Mouse (Mus musculus): ENCODE data around the gene Sftpd. TPM values are rescaled to one million over a fixed set of nuclear protein-coding genes. Genes with fewer than 3 reads are reported as not detected.

Gene Sftpd
- 1 to 10 TPM in 1 of 2 experiments, under 1 TPM in 1; 0.12 to 1.0 TPM for polyA plus RNA-seq (2017; shearing (Covaris generic))

DNA sequence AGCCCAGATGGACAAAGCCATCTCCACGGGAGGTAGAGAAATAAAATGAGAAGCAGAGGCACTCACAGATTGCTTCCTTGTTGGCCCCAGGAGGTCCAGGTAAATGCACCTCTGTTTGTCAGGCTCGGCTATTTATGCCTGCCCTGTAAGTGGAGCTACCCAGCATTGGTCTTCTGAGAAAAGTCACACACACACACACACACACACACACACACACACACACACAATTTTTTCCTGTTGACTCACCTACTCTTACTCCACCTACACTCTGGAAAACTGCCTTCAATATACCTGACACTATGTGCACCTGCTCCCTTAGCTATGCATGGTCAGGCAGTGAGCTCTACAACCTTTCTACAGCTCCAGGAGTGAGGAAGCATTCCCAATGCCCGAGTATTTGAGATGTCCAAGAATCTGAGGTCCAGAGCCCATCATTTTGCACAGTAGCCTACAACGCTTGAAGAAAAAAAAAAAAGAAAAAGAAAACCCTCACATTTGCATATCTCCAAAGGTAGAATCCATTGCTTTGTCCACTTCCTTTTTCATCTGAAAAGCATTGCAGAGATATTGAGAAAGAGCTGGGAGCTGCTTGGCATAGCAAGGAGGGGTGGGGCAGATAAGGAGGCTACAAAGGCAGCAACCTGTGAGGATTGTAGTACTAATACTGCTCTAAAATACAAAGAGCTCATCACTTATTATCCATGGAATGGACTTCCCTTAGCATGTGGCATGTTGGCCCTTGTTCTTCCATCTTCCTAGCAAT lies at the start of gene Sftpd:
TSS of gene Sftpd (minus strand) at position 91 of the 763 bp plus-strand sequence.

DNA sequence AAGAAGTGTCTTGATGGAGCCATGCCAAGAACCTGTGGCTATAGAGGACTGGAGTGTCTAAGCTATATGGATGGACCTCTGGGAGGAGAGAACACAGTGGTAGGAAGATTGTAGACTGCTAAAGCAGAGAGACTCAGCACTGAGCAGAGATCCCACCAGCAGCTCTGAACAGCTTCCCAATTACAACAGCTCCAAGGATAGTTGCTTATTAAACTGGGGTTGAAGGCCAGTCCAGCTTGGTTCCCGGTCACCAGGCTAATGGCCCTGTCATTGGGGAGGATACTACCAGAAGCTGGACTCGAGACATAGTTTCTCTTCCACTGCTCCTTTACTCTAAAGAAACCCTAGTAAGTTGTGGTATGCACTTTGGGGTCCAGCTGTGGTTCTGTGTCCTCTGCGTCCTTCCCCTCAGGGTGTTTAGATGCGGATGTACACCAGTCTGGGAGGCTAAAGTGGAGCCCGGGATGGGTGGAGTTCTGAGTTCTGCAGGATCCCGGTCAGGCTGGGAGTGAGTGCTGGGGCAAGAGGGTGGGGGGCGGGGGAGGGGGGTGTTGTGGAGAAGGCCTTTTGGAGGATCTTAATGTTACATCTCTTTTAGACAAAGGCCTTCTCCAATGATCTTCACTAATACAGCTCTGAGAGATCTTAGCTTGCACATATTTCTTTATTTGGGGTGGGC lies 33.6 kb downstream of the Sftpd start, which contains the start of gene Mbl1:
TSS of gene Mbl1 (plus strand) at position 239 of the 679 bp plus-strand sequence.

DNA sequence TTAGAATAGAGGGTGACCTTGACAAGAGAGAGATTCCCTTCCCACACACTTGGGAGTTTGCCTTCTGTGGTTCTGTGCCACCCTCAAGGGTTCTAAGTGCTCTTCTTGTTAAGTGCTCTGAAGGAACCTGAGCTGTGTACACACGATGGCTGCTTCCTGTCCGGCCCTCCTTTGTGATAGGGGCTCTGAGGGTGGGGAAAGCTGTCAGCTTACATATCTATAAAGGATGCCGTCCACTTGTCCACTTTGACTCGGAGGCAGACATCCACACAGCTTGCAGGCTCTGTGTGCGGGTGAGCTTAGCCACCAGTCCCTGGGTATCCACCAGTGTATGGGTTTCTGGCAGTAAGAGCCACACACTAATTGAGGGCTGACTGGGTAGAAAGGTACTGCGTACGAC lies 53.4 kb downstream of the Sftpd start, which contains the start of gene Sftpa1:
TSS of gene Sftpa1 (plus strand) at position 243 of the 400 bp plus-strand sequence.

Other genes with a start within 250 kb of the Sftpd start
- 100 to 1,000 TPM in 1 of 2 experiments, 10 to 100 TPM in 1; 89.5 to 179 TPM for gene Tspan14, start 218.3 kb downstream of the Sftpd start, polyA plus RNA-seq (2017; shearing (Covaris generic))
- gene Fam213a, start 171.4 kb downstream of the Sftpd start, polyA plus RNA-seq (2017; shearing (Covaris generic)): 10 to 100 TPM in 1 of 2 experiments, 1 to 10 TPM in 1; 9.8 to 27.5 TPM
- under 1 TPM in 1 of 2 experiments, not detected in 1; 0.82 TPM for gene Dydc2, start 115.9 kb downstream of the Sftpd start, polyA plus RNA-seq (2017; shearing (Covaris generic))
- under 1 TPM in 1 of 2 experiments, not detected in 1; 0.67 TPM for gene Dydc1, start 112.2 kb downstream of the Sftpd start, polyA plus RNA-seq (2017; shearing (Covaris generic))
- under 1 TPM in 1 of 2 experiments, not detected in 1; 0.77 TPM for gene Mat1a, start 80.1 kb downstream of the Sftpd start, polyA plus RNA-seq (2017; shearing (Covaris generic))
- under 1 TPM; 0.08 to 0.81 TPM for gene Sftpa1, start 53.4 kb downstream of the Sftpd start, polyA plus RNA-seq (2017; shearing (Covaris generic))
- gene Mbl1, start 33.7 kb downstream of the Sftpd start, polyA plus RNA-seq (2017; shearing (Covaris generic)): not detected
- not detected for gene Gm2832, start 93.7 kb upstream of the Sftpd start, polyA plus RNA-seq (2017; shearing (Covaris generic))
- 1 to 10 TPM in 1 of 2 experiments, not detected in 1; 2.1 TPM for gene Gm5798, start 163.5 kb upstream of the Sftpd start, polyA plus RNA-seq (2017; shearing (Covaris generic))
- under 1 TPM in 1 of 2 experiments, not detected in 1; 0.84 TPM for gene Gm7945, start 201.2 kb upstream of the Sftpd start, polyA plus RNA-seq (2017; shearing (Covaris generic))
- not detected for gene Gm6482, start 223.1 kb upstream of the Sftpd start, polyA plus RNA-seq (2017; shearing (Covaris generic))

Measured in inflammation-experienced regulatory T-cells (primary cell).